26 mouse cellular contexts compared by ENCODE assay signal in the genomic region with DNA sequence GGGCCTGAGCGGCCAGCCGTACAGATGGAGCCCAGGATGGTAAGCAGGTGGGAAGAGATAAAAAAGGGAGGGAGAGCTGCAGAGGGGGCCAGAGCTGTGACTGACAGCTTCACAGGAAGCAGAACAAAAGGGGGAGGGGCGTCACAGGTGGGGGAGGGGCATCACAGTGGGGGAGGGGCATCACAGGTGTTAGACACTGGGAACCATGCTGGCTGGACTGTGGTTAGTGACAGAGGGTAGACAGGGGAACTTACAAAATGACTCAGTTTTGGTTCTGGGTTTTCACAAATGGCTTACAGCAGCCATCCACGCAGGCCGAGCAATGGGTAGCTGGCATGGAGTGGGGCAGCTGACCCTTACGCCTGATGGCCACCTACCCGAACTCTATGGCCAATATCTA. TPM values are rescaled to one million over a fixed set of nuclear protein-coding genes. Genes with fewer than 3 reads are reported as not detected.
DNase-seq lines count a peak whose midpoint lies in the region; ATAC-seq and TF ChIP-seq lines count a peak whose summit lies in the region.
"Had no signal": no experiment of that assay in that cellular context is flagged by ENCODE, and none has a peak within 500 bp of the region (broad histone marks: within the 10 kb centered on the region; RNA-seq: fewer than 3 reads in every experiment).

No protein-coding gene starts in this region.

- peak; percentile 57 for DNase-seq in liver, postnatal 0 days
- DNase-seq in liver, embryonic 11.5 days (ENCODE audit: low spot score), result no peak
- peak; percentile 13 to 33 for DNase-seq in thymus, postnatal 36 days
- DNase-seq in kidney, adult 9 months, result no peak
- DNase-seq in layer of hippocampus, postnatal 14 days (ENCODE audit: low spot score in 2 of 2), result no peak
- DNase-seq in limb, embryonic 10.5 days (ENCODE audit: low spot score), result no peak
- DNase-seq: adrenal gland, postnatal 14 days; cerebellum, adult 11 months; cerebellum, adult 9-11 months; forebrain, postnatal 0 days; gastrocnemius, postnatal 14 days; heart, adult 2 months; kidney, adult 18-20 months; layer of hippocampus, adult 9-11 months; lung, adult 18-20 months; lung, postnatal 10 days; right cerebral cortex, postnatal 25 days had no signal

- no peaks in the 10 kb centered on the region for H3K36me3 ChIP-seq in liver, postnatal 0 days (replicated peaks; ENCODE audit: insufficient read depth, low read length)
- H3K36me3 ChIP-seq in liver, embryonic 11.5 days (ENCODE audit: control insufficient read depth, insufficient read depth, low read length), result no peaks in the 10 kb centered on the region; the same call in 1 of the 2 replicates
- H3K36me3 ChIP-seq in limb, embryonic 10.5 days, result 0 out of 2 replicates have a peak, but pooled peaks cover 2% of the 10 kb centered on the region
- H3K36me3 ChIP-seq: forebrain, embryonic 10.5 days had no signal

- H3K27me3 ChIP-seq in liver, postnatal 0 days (ENCODE audit: insufficient read depth, low read length), result no peaks in the 10 kb centered on the region
- no peaks in the 10 kb centered on the region for H3K27me3 ChIP-seq in liver, embryonic 11.5 days (replicated peaks; ENCODE audit: control insufficient read depth, insufficient read depth, low read length)
- no peaks in the 10 kb centered on the region for H3K27me3 ChIP-seq in limb, embryonic 10.5 days (ENCODE audit: low read depth, poor library complexity, severe bottlenecking)
- H3K27me3 ChIP-seq: hindbrain, embryonic 12.5 days had no signal

- 72% methylated on average over 7 of the region's 7 CpGs for WGBS in liver, postnatal 0 days (ENCODE audit: insufficient replicate concordance)
- 69% methylated on average over 7 of the region's 7 CpGs for WGBS in liver, embryonic 11.5 days
- WGBS in limb, embryonic 10.5 days, result 89% methylated on average over 7 of the region's 7 CpGs

- H3K4me2 ChIP-seq in liver, postnatal 0 days (ENCODE audit: low read depth, low read length), result no peak overlapping the region
- no peak overlapping the region for H3K4me2 ChIP-seq in liver, embryonic 11.5 days
- H3K4me2 ChIP-seq: hindbrain, embryonic 12.5 days; midbrain, embryonic 11.5 days had no signal

- H3K4me3 ChIP-seq in liver, postnatal 0 days (ENCODE audit: low read depth, low read length), result no peak overlapping the region
- no peak overlapping the region for H3K4me3 ChIP-seq in liver, embryonic 11.5 days (ENCODE audit: low read depth, low read length)
- no peak overlapping the region for H3K4me3 ChIP-seq in limb, embryonic 10.5 days
- H3K4me3 ChIP-seq: forebrain, embryonic 10.5 days; heart, adult 2 months; hindbrain, embryonic 12.5 days had no signal

- no peak overlapping the region for H3K9ac ChIP-seq in liver, postnatal 0 days (replicated peaks)
- H3K9ac ChIP-seq in liver, embryonic 11.5 days (ENCODE audit: low read depth, low read length), result no peak overlapping the region
- H3K9ac ChIP-seq: forebrain, postnatal 0 days; hindbrain, embryonic 12.5 days had no signal

- H3K9me3 ChIP-seq in liver, postnatal 0 days (ENCODE audit: low read length), result no peaks in the 10 kb centered on the region
- no peaks in the 10 kb centered on the region for H3K9me3 ChIP-seq in liver, embryonic 11.5 days (ENCODE audit: control insufficient read depth, low read length)
- H3K9me3 ChIP-seq in limb, embryonic 10.5 days (replicated peaks), result no peaks in the 10 kb centered on the region
- H3K9me3 ChIP-seq: forebrain, embryonic 10.5 days; hindbrain, embryonic 12.5 days had no signal

- peak; percentile 20; the same call in 1 of the 2 replicates for ATAC-seq in liver, postnatal 0 days
- no peak for ATAC-seq in liver, embryonic 11.5 days (replicated peaks; ENCODE audit: low FRiP score)
- ATAC-seq in CD4-positive, CD25-positive, alpha-beta regulatory T cell, adult 4 months, result peak; percentile 26
- peak; percentile 20; the same call in 1 of the 2 replicates for ATAC-seq in megakaryocyte progenitor cell, adult 5-6 weeks (replicated peaks; ENCODE audit: poor library complexity)
- ATAC-seq: forebrain, postnatal 0 days had no signal

- no peak for TF ChIP-seq CTCF in liver, postnatal 0 days (IDR thresholded peaks at IDR 0.05; ENCODE audit: low read depth)

- TF ChIP-seq EP300 in liver, postnatal 0 days (IDR thresholded peaks at IDR 0.05; ENCODE audit: low read depth), result no peak

- H3K27ac ChIP-seq in liver, postnatal 0 days (ENCODE audit: low read depth), result 0 out of 2 replicates have a peak overlapping the region, but pooled peaks have one; percentile 2
- no peak overlapping the region for H3K27ac ChIP-seq in liver, embryonic 11.5 days (ENCODE audit: low read depth, low read length)
- no peak overlapping the region for H3K27ac ChIP-seq in limb, embryonic 10.5 days
- H3K27ac ChIP-seq: forebrain, embryonic 10.5 days; heart, adult 2 months; hindbrain, embryonic 12.5 days; kidney, postnatal 0 days; stomach, postnatal 0 days had no signal

- peaks cover 9% of the 10 kb centered on the region for H3K4me1 ChIP-seq in liver, postnatal 0 days (ENCODE audit: insufficient read depth)
- no peaks in the 10 kb centered on the region for H3K4me1 ChIP-seq in liver, embryonic 11.5 days (replicated peaks; ENCODE audit: control insufficient read depth, insufficient read depth, low read length)
- peaks cover 6% of the 10 kb centered on the region for H3K4me1 ChIP-seq in limb, embryonic 10.5 days

RNA-seq across cellular contexts. Expression of a gene that starts 11.2 kb away (rescaled TPM):
- polyA plus RNA-seq in liver, postnatal 0 days (2015; fragmentation: Nextera tagmentation; extraction: Ambion mirVana), result 3.4 and 3.9 TPM in 2 replicates
- polyA plus RNA-seq in liver, embryonic 11.5 days (2014; fragmentation: Nextera tagmentation; extraction: Ambion mirVana), result 4.3 and 4.8 TPM in 2 replicates
- polyA plus RNA-seq in CD4-positive, CD25-positive, alpha-beta regulatory T cell, adult 4 months (2017; shearing (Covaris generic)), result 10 to 100 TPM; 16.5 to 37.5 TPM
- total RNA-seq in megakaryocyte progenitor cell, adult 5-6 weeks (2015), result 34.4 and 42.0 TPM in 2 replicates
- total RNA-seq in megakaryocyte progenitor cell, adult 5-6 weeks (2017), result 12.2 and 12.5 TPM in 2 replicates
- 10 to 100 TPM; 19.4 to 24.4 TPM for total RNA-seq in layer of hippocampus, postnatal 14 days (2021)
- 7.0 and 8.0 TPM in 2 replicates for polyA plus RNA-seq in limb, embryonic 10.5 days (2016; fragmentation: Nextera tagmentation; extraction: Ambion mirVana)

RNA-seq across cellular contexts. Expression of a gene that starts 45.1 kb away (rescaled TPM):
- polyA plus RNA-seq in liver, postnatal 0 days (2015; fragmentation: Nextera tagmentation; extraction: Ambion mirVana), result 0.28 and 0.40 TPM in 2 replicates
- polyA plus RNA-seq in liver, embryonic 11.5 days (2014; fragmentation: Nextera tagmentation; extraction: Ambion mirVana), result 0.42 and 0.80 TPM in 2 replicates
- 1 to 10 TPM; 6.7 to 8.1 TPM for polyA plus RNA-seq in CD4-positive, CD25-positive, alpha-beta regulatory T cell, adult 4 months (2017; shearing (Covaris generic))
- 0.07 and 0.22 TPM in 2 replicates for total RNA-seq in megakaryocyte progenitor cell, adult 5-6 weeks (2015)
- 0.03 and 0.21 TPM in 2 replicates for total RNA-seq in megakaryocyte progenitor cell, adult 5-6 weeks (2017)
- 1 to 10 TPM; 3.3 to 4.0 TPM for total RNA-seq in layer of hippocampus, postnatal 14 days (2021)
- 0.26 and 0.36 TPM in 2 replicates for polyA plus RNA-seq in limb, embryonic 10.5 days (2016; fragmentation: Nextera tagmentation; extraction: Ambion mirVana)
- total RNA-seq: common myeloid progenitor, adult 5-6 weeks; liver, adult 2 months had no signal
- polyA plus RNA-seq: liver, adult 2 months had no signal

Comparison
In these comparisons a context has a peak if more than half of its experiments do, and no peak if none do; other contexts are left out.
1. DNase-seq: peak in liver, postnatal 0 days (single experiment) and thymus, postnatal 36 days (2 of 2); none in liver, embryonic 11.5 days (single experiment), kidney, adult 9 months (single experiment), layer of hippocampus, postnatal 14 days (0 of 2) and limb, embryonic 10.5 days (single experiment).